Mouse (Mus musculus) forebrain, embryonic 11.5 days (tissue): ENCODE measurements around the gene Nek8. TPM values are rescaled to one million over a fixed set of nuclear protein-coding genes. Genes with fewer than 3 reads are reported as not detected.

Experiments used
- ATAC-seq: fragments of 200-750 bp; cut with Nextera tagmentation; replicated peaks from 2 replicates; pipeline ENCODE4 v1.8.0; 2017; ENCODE audit warnings: moderate TSS enrichment; ENCODE audit not compliant: low FRiP score
- DNase-seq: peaks from one replicate; pipeline ENCODE4 v3.0.0-alpha.2; 2017; ENCODE audit warnings: low spot score
- H3K27ac ChIP-seq: fragments of 300-500 bp; sonication (generic); 2 replicates; pipeline ENCODE4 v1.5.1; 2014; ENCODE audit warnings: low read depth, low read length
- H3K27me3 ChIP-seq: fragments of 300-500 bp; sonication (generic); 2 replicates; pipeline ENCODE4 v1.6.1; 2014; ENCODE audit warnings: mild to moderate bottlenecking, low read length, mixed read lengths; ENCODE audit not compliant: control insufficient read depth, insufficient read depth
- H3K36me3 ChIP-seq: fragments of 300-500 bp; sonication (generic); 2 replicates; pipeline ENCODE4 v1.6.1; 2014; ENCODE audit warnings: mild to moderate bottlenecking, low read length, moderate library complexity, mixed read lengths; ENCODE audit not compliant: control insufficient read depth, insufficient read depth
- H3K4me1 ChIP-seq: fragments of 300-500 bp; sonication (generic); replicated peaks from 2 replicates; pipeline ENCODE4 v1.6.1; 2014; ENCODE audit warnings: low read length, mixed read lengths; ENCODE audit not compliant: control insufficient read depth, insufficient read depth
- H3K4me2 ChIP-seq: fragments of 300-500 bp; sonication (generic); 2 replicates; pipeline ENCODE4 v1.6.1; 2014; ENCODE audit warnings: low read depth, mild to moderate bottlenecking, low read length, moderate library complexity, mixed read lengths; ENCODE audit not compliant: severe bottlenecking
- H3K4me3 ChIP-seq: fragments of 300-500 bp; sonication (generic); 2 replicates; pipeline ENCODE4 v1.5.1; 2014; ENCODE audit warnings: low read depth, low read length
- H3K9ac ChIP-seq: fragments of 300-500 bp; sonication (generic); 2 replicates; pipeline ENCODE4 v1.6.1; 2014; ENCODE audit warnings: low read length
- H3K9me3 ChIP-seq: fragments of 300-500 bp; sonication (generic); 2 replicates; pipeline ENCODE4 v1.6.1; 2016; ENCODE audit warnings: low read length, mixed read lengths; ENCODE audit not compliant: control insufficient read depth
- WGBS: fragments of 180-500 bp; shearing (Covaris S2); extraction: QIAGEN DNeasy Blood & Tissue Kit; methylation state at CpG from one replicate; pipeline ENCODE4 v1.1.7; 2014; 5-methylcytosine and 5-hydroxymethylcytosine counted together
- polyA plus RNA-seq: library from polyadenylated mRNA; unstranded; fragments of >200 nt; fragmentation: Nextera tagmentation; extraction: Ambion mirVana; gene quantifications from 2 replicates; pipeline ENCODE4 v1.2.1, GENCODE M21; 2014

The Nek8 gene
- polyA plus RNA-seq, 1 experiment from 2014 or later = 9.6 TPM

- Histone ChIP-seq H3K4me3 (peak overlapping the region; percentile 99; the same call in 1 of the 2 replicates), H3K4me1 (peaks cover 18% of the 10 kb centered on the region), H3K36me3 (peaks cover 3% of the 10 kb centered on the region), H3K9me3 (no peaks in the 10 kb centered on the region), H3K27ac (no peak overlapping the region), H3K27me3 (0 out of 2 replicates have a peak, but pooled peaks cover 2% of the 10 kb centered on the region), H3K4me2 (peak overlapping the region; percentile 86), H3K9ac (peak overlapping the region; percentile 87)
- ATAC-seq = no peak
- no peak for DNase-seq
- WGBS = 44% methylated on average over 4 of the region's 4 CpGs
These were observed 10.3 kb downstream of the Nek8 start for GRCm38 (mm10) chr11:78166161-78166560.

GRCm38 (mm10) chr11:78165761-78166109 lies 10.7 kb downstream of the Nek8 start:
- 0 out of 2 replicates have a peak, but pooled peaks cover 2% of the 10 kb centered on the region for H3K27me3 ChIP-seq
- H3K9me3 ChIP-seq = no peaks in the 10 kb centered on the region
- H3K4me3 ChIP-seq = peak overlapping the region; percentile 99
- peak overlapping the region; percentile 86 for H3K4me2 ChIP-seq
- peak overlapping the region; percentile 37; the same call in 1 of the 2 replicates for H3K27ac ChIP-seq
- peaks cover 3% of the 10 kb centered on the region for H3K36me3 ChIP-seq
- peak; percentile 13; the same call in 1 of the 2 replicates for ATAC-seq
- DNase-seq = no peak
- H3K4me1 ChIP-seq = peaks cover 18% of the 10 kb centered on the region
- peak overlapping the region; percentile 87 for H3K9ac ChIP-seq
- WGBS = 3% methylated on average over 16 of the region's 16 CpGs

GRCm38 (mm10) chr11:78164924-78165760 lies 11.3 kb downstream of the Nek8 start, which contains the start of gene Traf4:
TSS of gene Traf4 (minus strand) at chr11:78165589.
- ATAC-seq = peak; percentile 80
- H3K9me3 ChIP-seq = no peaks in the 10 kb centered on the region
- under 1% methylated on average over 69 of the region's 78 CpGs for WGBS
- peak within 1 kb of the TSS; percentile 91 for H3K27ac ChIP-seq
- H3K4me3 ChIP-seq = peak within 1 kb of the TSS; percentile 99
- H3K36me3 ChIP-seq = peaks cover 5% of the 10 kb centered on the region
- peak within 1 kb of the TSS; percentile 86 for H3K4me2 ChIP-seq
- DNase-seq = peak; percentile 94
- H3K4me1 ChIP-seq = peaks cover 18% of the 10 kb centered on the region
- peak within 1 kb of the TSS; percentile 87 for H3K9ac ChIP-seq
- H3K27me3 ChIP-seq = 0 out of 2 replicates have a peak, but pooled peaks cover 2% of the 10 kb centered on the region

GRCm38 (mm10) chr11:78164604-78164923 lies 11.9 kb downstream of the Nek8 start:
- 0% methylated on average over 14 of the region's 14 CpGs for WGBS
- peaks cover 18% of the 10 kb centered on the region for H3K4me1 ChIP-seq
- H3K9ac ChIP-seq = peak overlapping the region; percentile 87
- peaks cover 10% of the 10 kb centered on the region for H3K36me3 ChIP-seq
- H3K4me3 ChIP-seq = peak overlapping the region; percentile 99
- DNase-seq = no peak
- H3K27me3 ChIP-seq = 0 out of 2 replicates have a peak, but pooled peaks cover 2% of the 10 kb centered on the region
- ATAC-seq = peak; percentile 14; the same call in 1 of the 2 replicates
- no peaks in the 10 kb centered on the region for H3K9me3 ChIP-seq
- H3K4me2 ChIP-seq = peak overlapping the region; percentile 86
- peak overlapping the region; percentile 91 for H3K27ac ChIP-seq

- H3K4me1 ChIP-seq = peaks cover 20% of the 10 kb centered on the region
- H3K4me3 ChIP-seq = peak overlapping the region; percentile 99
- H3K27me3 ChIP-seq = 0 out of 2 replicates have a peak, but pooled peaks cover 2% of the 10 kb centered on the region
- H3K27ac ChIP-seq = peak overlapping the region; percentile 91
- H3K4me2 ChIP-seq = peak overlapping the region; percentile 86
- DNase-seq = peak; percentile 88
- no peaks in the 10 kb centered on the region for H3K9me3 ChIP-seq
- H3K9ac ChIP-seq = peak overlapping the region; percentile 87
- H3K36me3 ChIP-seq = peaks cover 13% of the 10 kb centered on the region
- WGBS = under 1% methylated on average over 22 of the region's 22 CpGs
- ATAC-seq = peak; percentile 75
These were observed 12.5 kb downstream of the Nek8 start for GRCm38 (mm10) chr11:78163681-78164603.

GRCm38 (mm10) chr11:78163045-78163444 lies 13.4 kb downstream of the Nek8 start:
- peaks cover 20% of the 10 kb centered on the region for H3K4me1 ChIP-seq
- H3K4me3 ChIP-seq = peak overlapping the region; percentile 99
- ATAC-seq (no peak), DNase-seq (no peak)
- peak overlapping the region; percentile 86 for H3K4me2 ChIP-seq
- H3K9ac ChIP-seq = peak overlapping the region; percentile 87
- H3K27ac ChIP-seq = peak overlapping the region; percentile 91
- H3K36me3 ChIP-seq = peaks cover 17% of the 10 kb centered on the region
- H3K27me3 ChIP-seq = 0 out of 2 replicates have a peak, but pooled peaks cover 2% of the 10 kb centered on the region
- H3K9me3 ChIP-seq = no peaks in the 10 kb centered on the region
- 85% methylated on average over 2 of the region's 2 CpGs for WGBS

- H3K27ac ChIP-seq = no peak overlapping the region; the same call in 1 of the 2 replicates
- H3K4me3 ChIP-seq = peak overlapping the region; percentile 99; the same call in 1 of the 2 replicates
- peaks cover 20% of the 10 kb centered on the region for H3K4me1 ChIP-seq
- H3K9ac ChIP-seq = no peak overlapping the region; the same call in 1 of the 2 replicates
- peaks cover 21% of the 10 kb centered on the region for H3K36me3 ChIP-seq
- WGBS = 71% methylated on average over 6 of the region's 6 CpGs
- no peak for DNase-seq
- H3K4me2 ChIP-seq = peak overlapping the region; percentile 86
- ATAC-seq = no peak
- H3K27me3 ChIP-seq = 0 out of 2 replicates have a peak, but pooled peaks cover 2% of the 10 kb centered on the region
- no peaks in the 10 kb centered on the region for H3K9me3 ChIP-seq
These were observed 14.0 kb downstream of the Nek8 start for GRCm38 (mm10) chr11:78162504-78162903.

GRCm38 (mm10) chr11:78161968-78162367 lies 14.5 kb downstream of the Nek8 start:
- peaks cover 20% of the 10 kb centered on the region for H3K4me1 ChIP-seq
- H3K4me2 ChIP-seq = no peak overlapping the region
- no peak for ATAC-seq
- peaks cover 21% of the 10 kb centered on the region for H3K36me3 ChIP-seq
- H3K4me3 ChIP-seq = no peak overlapping the region
- no peaks in the 10 kb centered on the region for H3K9me3 ChIP-seq
- no peak overlapping the region for H3K9ac ChIP-seq
- H3K27ac ChIP-seq = no peak overlapping the region
- H3K27me3 ChIP-seq = 0 out of 2 replicates have a peak, but pooled peaks cover 2% of the 10 kb centered on the region
- WGBS = 76% methylated on average over 4 of the region's 4 CpGs
- DNase-seq = no peak
